Comparison of ENCODE assay signal across 1 mouse cellular context in genomic region chr7:27674522-27675221, GRCm38 (mm10).
TF ChIP-seq lines count a peak whose summit lies in the region.

Gene Map3k10 (minus strand): TSS chr7:27674598.

TF ChIP-seq in MEL, 35 proteins besides CTCF, POLR2A, EP300 and RAD21 (continued from another document):
- peak; percentile 84 for TF ChIP-seq KAT2A (conservative IDR thresholded peaks at IDR 0.05; ENCODE audit: low read depth, low read length)
- no peak for TF ChIP-seq UBTF (IDR thresholded peaks at IDR 0.05; ENCODE audit: borderline replicate concordance, insufficient read depth, low read depth, low read length)
- TF ChIP-seq TAL1 (IDR thresholded peaks at IDR 0.05; ENCODE audit: low read length), result no peak
- TF ChIP-seq POLR2AphosphoS5 (IDR thresholded peaks at IDR 0.05; ENCODE audit: borderline replicate concordance, low read depth, low read length), result 0 out of 2 replicates have a peak, but pooled peaks have one; percentile 57
- peak; percentile 56 for TF ChIP-seq NELFE (IDR thresholded peaks at IDR 0.05; ENCODE audit: low read depth, low read length)
- TF ChIP-seq ELF1 (IDR thresholded peaks at IDR 0.05; ENCODE audit: low read depth, low read length), result peak; percentile 39; the same call in 1 of the 2 replicates
